Mouse (Mus musculus): Measurements from ENCODE around the gene Hnmt.
"Not testable (repeated sequence)": the region's sequence is repeated elsewhere in the genome, so short reads cannot be mapped to it uniquely, and the experiment has no call there.

- TF ChIP-seq CTCF, POLR2A (IDR thresholded peaks at IDR 0.05; ENCODE audit: extremely low read depth, insufficient read depth, low read length): not testable (repeated sequence)
Measured at GRCm38 (mm10) chr2:23990034-23990573, 59.1 kb downstream of the Hnmt start.
